Mouse (Mus musculus) heart, adult 2 months (tissue): ENCODE measurements around the gene Dbh. TPM values are rescaled to one million over a fixed set of nuclear protein-coding genes. Genes with fewer than 3 reads are reported as not detected.
A peak's percentile ranks its signal among the peaks of the same experiment; 100 is the strongest.

ENCODE experiments used
- DNase-seq, 2 experiments: peaks; one replicate each; pipeline ENCODE4 v3.0.0; 2021
- H3K27ac ChIP-seq: fragments of 200-600 bp; 2 replicates; pipeline ENCODE4 v1.8.1; 2022
- H3K27me3 ChIP-seq: fragments of 200-500 bp; 2 replicates; pipeline ENCODE4 v1.6.1; 2012; ENCODE audit warnings: mild to moderate bottlenecking, low read length, inconsistent platforms, mixed read lengths; ENCODE audit not compliant: control insufficient read depth, insufficient read depth
- H3K36me3 ChIP-seq: fragments of 200-500 bp; 2 replicates; pipeline ENCODE4 v1.6.1; 2012; ENCODE audit warnings: low read length, inconsistent platforms; ENCODE audit not compliant: control insufficient read depth, insufficient read depth
- H3K4me1 ChIP-seq: fragments of 200-500 bp; 2 replicates; pipeline ENCODE4 v1.6.1; 2011; ENCODE audit warnings: low read length; ENCODE audit not compliant: control insufficient read depth, insufficient read depth
- H3K4me3 ChIP-seq: fragments of 200-600 bp; 2 replicates; pipeline ENCODE4 v1.8.1; 2022
- H3K79me2 ChIP-seq: fragments of 200-500 bp; replicated peaks from 2 replicates; pipeline ENCODE4 v1.6.1; 2012; ENCODE audit warnings: mild to moderate bottlenecking, inconsistent platforms, low read length, moderate library complexity, mixed read lengths; ENCODE audit not compliant: control insufficient read depth, insufficient read depth
- H3K9ac ChIP-seq: fragments of 200-500 bp; 2 replicates; pipeline ENCODE4 v1.6.1; 2012; ENCODE audit warnings: low read depth, mild to moderate bottlenecking, control low read depth, inconsistent platforms, low read length, mixed read lengths
- CTCF ChIP-seq: fragments of 200-600 bp; IDR thresholded peaks from 2 replicates; pipeline ENCODE4 v1.8.1; 2022; ENCODE audit warnings: antibody characterized with exemption, mild to moderate bottlenecking, moderate library complexity
- EP300 ChIP-seq: fragments of 200-500 bp; IDR thresholded peaks from 2 replicates; pipeline ENCODE4 v1.6.1; 2011; ENCODE audit warnings: low read depth, low read length, control low read depth; ENCODE audit not compliant: insufficient read depth
- POLR2A ChIP-seq: fragments of 200-500 bp; IDR thresholded peaks from 2 replicates; pipeline ENCODE4 v1.6.1; 2011; ENCODE audit warnings: mild to moderate bottlenecking, low read depth, low read length, control low read depth; ENCODE audit not compliant: insufficient read depth
- WGBS: fragments of 180-500 bp; shearing (Covaris S2); methylation state at CpG from one replicate; pipeline ENCODE4 v1.1.7; 2018; 5-methylcytosine and 5-hydroxymethylcytosine counted together
- intact Hi-C: fragments of 180-260 bp; cut with DNase I; formaldehyde crosslinking; loops from one replicate; pipeline ENCODE4 v1.15.1; 2025
- polyA plus RNA-seq: library from polyadenylated mRNA; depleted of rRNA; stranded (reverse); fragments of >200 nt; gene quantifications from 2 replicates; pipeline ENCODE4 v1.2.3, GENCODE M21; 2012
- total RNA-seq, 2 experiments: library from RNA; stranded (reverse); gene quantifications; 2 replicates each; pipeline ENCODE4 v1.2.3; 2021

The Dbh gene
- total and polyA plus RNA-seq, 3 experiments: 1.1 to 7.7 (median 2.1) TPM

GRCm38 (mm10) chr2:27211966-27212893, 47.2 kb downstream of the Dbh start:
- Histone ChIP-seq H3K9ac (no peak overlapping the region), H3K4me3 (no peak overlapping the region), H3K79me2 (no peaks in the 10 kb centered on the region), H3K4me1 (peaks cover 27% of the 10 kb centered on the region), H3K27me3 (no peaks in the 10 kb centered on the region), H3K27ac (peak overlapping the region; percentile 72), H3K36me3 (no peaks in the 10 kb centered on the region)
- DNase-seq: peak; percentile 60 to 73
- TF ChIP-seq CTCF (0 out of 2 replicates have a peak, but pooled peaks have one; percentile 8), EP300 (0 out of 2 replicates have a peak, but pooled peaks have one; percentile 42), POLR2A (no peak)
- intact Hi-C loops: no loop called here
- 61% methylated on average over 8 of the region's 8 CpGs for WGBS

GRCm38 (mm10) chr2:27215537-27215936, 50.5 kb downstream of the Dbh start:
- TF ChIP-seq POLR2A: no peak
- no peak for TF ChIP-seq CTCF
- TF ChIP-seq EP300: no peak
- 72% methylated on average over 2 of the region's 2 CpGs for WGBS

GRCm38 (mm10) chr2:27218121-27218544, 53.1 kb downstream of the Dbh start:
- no peak overlapping the region for H3K4me3 ChIP-seq
- H3K4me1 ChIP-seq: peaks cover 3% of the 10 kb centered on the region; the same call in 1 of the 2 replicates
- H3K9ac ChIP-seq: no peak overlapping the region
- intact Hi-C loops: no loop called here
- no peaks in the 10 kb centered on the region for H3K27me3 ChIP-seq
- no peak overlapping the region for H3K27ac ChIP-seq
- 71% methylated on average over 2 of the region's 2 CpGs for WGBS
- no peaks in the 10 kb centered on the region for H3K36me3 ChIP-seq
- TF ChIP-seq CTCF: no peak
- TF ChIP-seq POLR2A: 0 out of 2 replicates have a peak, but pooled peaks have one; percentile 21
- peak; percentile 74; the same call in 1 of the 2 replicates for TF ChIP-seq EP300
- H3K79me2 ChIP-seq: no peaks in the 10 kb centered on the region
- peak in 1 of 2 experiments; percentile 51 for DNase-seq

More at GRCm38 (mm10) chr2:27215537-27215936, 50.5 kb downstream of the Dbh start:
- H3K27me3 ChIP-seq: no peaks in the 10 kb centered on the region
- DNase-seq: no peak
- peaks cover 11% of the 10 kb centered on the region for H3K4me1 ChIP-seq
- H3K79me2 ChIP-seq: no peaks in the 10 kb centered on the region
- H3K9ac ChIP-seq: no peak overlapping the region
- intact Hi-C loops: no loop called here
- H3K4me3 ChIP-seq: no peak overlapping the region
- H3K36me3 ChIP-seq: no peaks in the 10 kb centered on the region
- no peak overlapping the region for H3K27ac ChIP-seq

GRCm38 (mm10) chr2:27218569-27218968, 53.5 kb downstream of the Dbh start:
- no peaks in the 10 kb centered on the region for H3K36me3 ChIP-seq
- no peaks in the 10 kb centered on the region for H3K79me2 ChIP-seq
- 70% methylated on average over 8 of the region's 8 CpGs for WGBS
- no peak overlapping the region for H3K27ac ChIP-seq
- H3K4me3 ChIP-seq: no peak overlapping the region
- DNase-seq: no peak
- no peak overlapping the region for H3K9ac ChIP-seq
- intact Hi-C loops: no loop called here
- TF ChIP-seq CTCF (no peak), EP300 (no peak), POLR2A (no peak)
- H3K4me1 ChIP-seq: peaks cover 1% of the 10 kb centered on the region; the same call in 1 of the 2 replicates
- no peaks in the 10 kb centered on the region for H3K27me3 ChIP-seq

GRCm38 (mm10) chr2:27223012-27223421, 58.0 kb downstream of the Dbh start:
- DNase-seq: peak in 1 of 2 experiments; percentile 36
- Histone ChIP-seq H3K27me3 (no peaks in the 10 kb centered on the region), H3K9ac (no peak overlapping the region), H3K4me3 (no peak overlapping the region), H3K36me3 (no peaks in the 10 kb centered on the region), H3K4me1 (peaks cover 1% of the 10 kb centered on the region; the same call in 1 of the 2 replicates), H3K27ac (no peak overlapping the region), H3K79me2 (no peaks in the 10 kb centered on the region)
- intact Hi-C loops: no loop called here
- WGBS: 59% methylated on average over 7 of the region's 7 CpGs
- TF ChIP-seq POLR2A (no peak), CTCF (no peak)

GRCm38 (mm10) chr2:27226572-27226971, 61.5 kb downstream of the Dbh start:
- intact Hi-C loops: no loop called here
- Histone ChIP-seq H3K27ac (no peak overlapping the region), H3K4me3 (no peak overlapping the region), H3K36me3 (no peaks in the 10 kb centered on the region), H3K27me3 (no peaks in the 10 kb centered on the region), H3K79me2 (no peaks in the 10 kb centered on the region), H3K4me1 (peaks cover under 1% of the 10 kb centered on the region; the same call in 1 of the 2 replicates), H3K9ac (no peak overlapping the region)
- 88% methylated on average over 7 of the region's 7 CpGs for WGBS
- no peak for DNase-seq
- no peak for TF ChIP-seq CTCF
- no peak for TF ChIP-seq POLR2A
- no peak for TF ChIP-seq EP300
